Mouse (Mus musculus): ENCODE data around the gene H1fnt.

H1fnt gene

GRCm38 (mm10) chr15:98257193-98257592 lies at the start of gene H1fnt:
H1fnt (minus strand) TSS chr15:98257293.
- DNase-seq: no peak

GRCm38 (mm10) chr15:98295628-98296551 lies 38.8 kb upstream of the H1fnt start, which contains the start of gene Zfp641:
Zfp641 (minus strand) TSS chr15:98296161.
- peak; percentile 58 to 68 for DNase-seq

DNA sequence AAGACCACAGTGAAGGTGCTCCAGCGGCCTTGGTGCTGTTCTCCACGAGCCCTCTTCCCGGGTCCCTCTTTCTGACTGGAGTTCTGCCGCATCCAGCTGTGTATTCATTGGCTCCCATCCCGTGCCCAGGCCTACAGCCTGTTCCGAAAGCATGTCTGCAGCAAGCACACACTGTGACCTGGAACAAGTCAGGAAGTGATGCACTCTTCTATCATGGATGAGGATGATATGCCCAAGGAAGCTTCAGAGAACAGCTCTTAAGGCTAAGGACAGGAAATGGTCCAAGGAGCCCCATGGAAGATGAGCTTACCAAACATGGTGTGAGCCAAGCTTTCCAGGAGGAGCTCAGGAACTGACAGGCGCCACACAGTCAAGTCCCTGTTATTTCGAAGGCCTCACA lies 36.6 kb upstream of the H1fnt start:
- no peak for DNase-seq

DNA sequence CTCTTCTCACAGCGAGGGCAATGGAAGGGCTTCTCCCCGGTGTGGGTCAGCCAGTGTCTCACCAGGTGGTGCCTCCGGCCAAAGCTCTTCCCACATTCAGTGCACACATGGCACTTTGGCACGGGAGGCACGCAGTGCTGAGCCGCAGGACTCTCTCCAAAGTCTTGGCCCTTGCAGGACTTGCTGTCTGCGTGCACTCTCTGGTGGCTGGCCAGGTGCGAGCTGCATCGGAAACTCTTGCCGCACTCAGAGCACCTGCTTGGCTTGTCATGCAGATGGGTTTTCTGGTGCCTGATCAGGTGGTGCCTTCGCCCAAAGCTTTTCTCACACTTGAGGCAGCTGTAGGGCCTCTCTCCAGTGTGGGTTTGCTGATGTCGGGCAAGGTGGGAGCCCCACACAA lies 31.5 kb upstream of the H1fnt start:
- peak; percentile 23 to 33 for DNase-seq

DNA sequence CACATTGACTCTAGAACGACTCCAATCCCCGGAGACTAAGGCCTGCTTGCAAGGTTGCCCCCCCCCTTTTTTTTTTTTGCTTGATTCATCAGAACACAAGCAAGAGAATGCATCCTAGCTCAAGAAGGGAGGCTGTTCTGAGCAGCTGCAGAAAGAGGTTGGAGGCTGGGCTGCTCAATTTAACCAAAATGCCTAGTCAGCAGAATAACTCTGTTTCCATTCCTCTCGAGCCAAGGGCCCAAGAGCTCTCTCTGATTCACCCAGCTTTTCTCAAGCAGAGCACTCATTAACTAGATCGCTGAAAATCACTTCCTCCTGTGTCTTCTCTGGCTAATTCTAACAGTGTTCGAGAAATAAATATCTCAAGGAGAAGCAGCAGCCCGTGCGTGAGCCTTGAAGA lies 29.3 kb upstream of the H1fnt start:
- DNase-seq: no peak

- no peak for DNase-seq
Observed at GRCm38 (mm10) chr15:98257776-98258175, 683 bp upstream of the H1fnt start.

DNA sequence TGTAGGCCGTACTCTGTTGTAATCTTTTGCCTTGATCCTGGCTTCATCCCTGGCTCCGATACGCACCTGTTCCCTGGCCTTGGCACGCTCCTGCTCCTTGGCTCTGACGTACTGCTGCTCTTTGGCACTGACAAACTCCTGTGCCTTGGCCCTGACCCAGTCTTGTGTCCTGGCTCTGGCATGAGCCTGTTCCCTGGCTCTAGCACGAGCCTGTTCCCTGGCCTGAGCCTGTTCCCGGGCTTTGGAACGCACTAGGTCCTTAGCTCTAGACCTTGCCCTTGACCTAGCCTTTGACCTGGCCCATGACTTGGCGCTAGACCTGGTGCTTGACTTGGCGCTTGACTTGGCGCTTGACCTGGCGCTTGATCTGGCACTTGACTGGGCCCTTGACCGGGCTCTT lies 822 bp downstream of the H1fnt start:
- DNase-seq: peak; percentile 51 to 55

DNA sequence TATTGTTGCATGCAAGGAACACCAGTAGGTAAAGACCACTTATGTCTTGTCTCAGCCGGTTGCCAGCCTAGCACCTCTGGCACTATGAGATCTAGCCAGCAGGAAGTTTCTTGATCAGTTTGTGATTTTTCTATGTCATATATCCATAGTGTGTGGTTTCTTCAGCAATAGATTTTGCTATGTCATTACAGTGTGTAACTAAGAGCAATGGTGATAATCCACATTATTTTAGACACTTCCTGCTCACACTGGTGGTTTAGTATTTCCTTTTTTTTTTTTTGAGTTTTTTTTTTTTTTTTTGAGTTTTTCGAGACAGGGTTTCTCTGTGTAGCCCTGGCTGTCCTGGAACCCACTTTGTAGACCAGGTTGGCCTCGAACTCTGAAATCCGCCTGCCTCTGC lies 21.7 kb downstream of the H1fnt start:
- DNase-seq: no peak

DNA sequence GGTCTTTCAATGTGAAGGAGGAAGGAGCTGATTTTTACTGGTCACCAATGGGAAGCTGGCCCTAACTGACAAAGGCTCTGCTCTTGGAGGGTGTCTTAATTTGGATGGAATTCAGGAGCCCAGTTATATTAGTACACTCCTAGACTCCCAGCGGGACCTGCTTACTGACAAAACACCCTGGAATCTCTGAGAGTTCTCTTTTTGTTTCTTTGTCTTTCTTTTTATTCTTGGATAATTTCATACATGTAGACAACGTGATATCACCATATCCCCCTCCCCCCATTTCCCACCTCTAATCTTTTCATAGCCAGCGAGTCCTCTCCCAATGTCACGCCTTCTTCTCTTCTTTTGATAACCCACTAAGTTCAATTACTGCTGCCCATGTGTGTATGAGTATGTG lies 22.7 kb downstream of the H1fnt start, which contains the start of gene Olfr286:
Gene Olfr286 (minus strand): TSS at position 101 of the 400 bp plus-strand sequence.
- no peak for DNase-seq

- DNase-seq: no peak
Observed at GRCm38 (mm10) chr15:98226096-98226495, 31.0 kb downstream of the H1fnt start.

GRCm38 (mm10) chr15:98225610-98226009 lies 31.5 kb downstream of the H1fnt start:
- no peak for DNase-seq

- no peak for DNase-seq
Observed at GRCm38 (mm10) chr15:98222377-98222776, 34.7 kb downstream of the H1fnt start.

DNA sequence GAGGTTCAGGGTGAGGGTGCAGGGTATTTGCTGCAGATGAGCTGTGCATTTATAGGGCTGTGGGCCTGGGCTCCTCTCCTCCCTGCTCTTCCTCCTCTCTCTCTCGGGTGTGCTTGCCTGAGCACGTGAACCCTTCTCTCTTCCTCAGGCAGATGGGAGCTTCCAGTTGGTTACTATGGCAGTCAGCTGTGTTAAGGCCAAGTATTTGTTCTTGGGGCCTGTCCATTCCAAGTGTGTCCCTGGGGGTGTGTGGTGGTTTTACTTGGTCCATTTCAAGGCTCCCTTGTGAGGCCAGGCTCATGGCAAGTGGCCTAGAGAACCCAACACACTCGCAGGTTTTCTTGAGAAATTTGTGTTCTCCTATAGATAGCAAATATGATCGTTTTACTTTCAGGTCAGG lies 36.2 kb downstream of the H1fnt start, which contains the start of the genes Gm44579 and Olfr287:
Gene Gm44579 (minus strand): TSS at position 101 of the 400 bp plus-strand sequence.
Gene Olfr287 (minus strand): TSS at position 180 of the 400 bp plus-strand sequence.
- DNase-seq: no peak

- no peak for DNase-seq
Observed at GRCm38 (mm10) chr15:98214130-98214529, 43.0 kb downstream of the H1fnt start.

GRCm38 (mm10) chr15:98213336-98213870 lies 43.7 kb downstream of the H1fnt start:
- no peak for DNase-seq

GRCm38 (mm10) chr15:98209676-98210075 lies 47.4 kb downstream of the H1fnt start:
- DNase-seq: no peak

Measured in cerebellum, postnatal 36 days (tissue).